Mouse (Mus musculus) stomach, postnatal 0 days (tissue): ENCODE data around the gene Gm9922. TPM values are rescaled to one million over a fixed set of nuclear protein-coding genes. Genes with fewer than 3 reads are reported as not detected.
A peak's percentile ranks its signal among the peaks of the same experiment; 100 is the strongest.

ENCODE experiments used
- ATAC-seq: fragments of 200-750 bp; cut with Nextera tagmentation; 2 replicates; pipeline ENCODE4 v1.8.0; 2017; ENCODE audit not compliant: low FRiP score, low TSS enrichment
- DNase-seq: peaks from one replicate; pipeline ENCODE4 v3.0.0-alpha.2; 2016; ENCODE audit warnings: low spot score
- H3K27ac ChIP-seq: fragments of 300-500 bp; sonication (generic); replicated peaks from 2 replicates; pipeline ENCODE4 v1.5.1; 2014; ENCODE audit warnings: mild to moderate bottlenecking, control low read depth
- H3K27me3 ChIP-seq: fragments of 300-500 bp; sonication (generic); 2 replicates; pipeline ENCODE4 v1.6.1; 2014; ENCODE audit warnings: low read length; ENCODE audit not compliant: control insufficient read depth, insufficient read depth
- H3K36me3 ChIP-seq: fragments of 300-500 bp; sonication (generic); 2 replicates; pipeline ENCODE4 v1.6.1; 2014; ENCODE audit warnings: low read length, mixed read lengths; ENCODE audit not compliant: control insufficient read depth, insufficient read depth
- H3K4me1 ChIP-seq: fragments of 300-500 bp; sonication (generic); replicated peaks from 2 replicates; pipeline ENCODE4 v1.6.1; 2014; ENCODE audit warnings: antibody characterized with exemption; ENCODE audit not compliant: control insufficient read depth, insufficient read depth
- H3K4me2 ChIP-seq: fragments of 300-500 bp; sonication (generic); replicated peaks from 2 replicates; pipeline ENCODE4 v1.6.1; 2014; ENCODE audit warnings: low read depth, mild to moderate bottlenecking, control low read depth, moderate library complexity
- H3K4me3 ChIP-seq: fragments of 300-500 bp; sonication (generic); 2 replicates; pipeline ENCODE4 v1.5.1; 2014; ENCODE audit warnings: low read depth, low read length, control low read depth
- H3K9ac ChIP-seq: fragments of 300-500 bp; sonication (generic); 2 replicates; pipeline ENCODE4 v1.6.1; 2014; ENCODE audit warnings: mild to moderate bottlenecking, low read length, control low read depth, mixed read lengths
- H3K9me3 ChIP-seq: fragments of 300-500 bp; sonication (generic); 2 replicates; pipeline ENCODE4 v1.6.1; 2016; ENCODE audit warnings: low read length; ENCODE audit not compliant: control insufficient read depth
- CTCF ChIP-seq: IDR thresholded peaks from 2 replicates; pipeline ENCODE4 v1.5.1; 2016; ENCODE audit warnings: antibody characterized with exemption, low read depth, mild to moderate bottlenecking, moderate library complexity
- EP300 ChIP-seq: optimal IDR thresholded peaks from 2 replicates; pipeline ENCODE3; 2016; ENCODE audit warnings: antibody characterized with exemption
- WGBS: fragments of 180-500 bp; shearing (Covaris S2); extraction: QIAGEN DNeasy Blood & Tissue Kit; methylation state at CpG from one replicate; pipeline ENCODE4 v1.1.7; 2014; 5-methylcytosine and 5-hydroxymethylcytosine counted together
- polyA plus RNA-seq: library from polyadenylated mRNA; unstranded; fragments of >200 nt; fragmentation: Nextera tagmentation; extraction: Ambion mirVana; gene quantifications from 2 replicates; pipeline ENCODE4 v1.2.1, GENCODE M21; 2015

Gm9922 gene
- polyA plus RNA-seq, 1 experiment from 2014 or later = 2.9 TPM

GRCm38 (mm10) chr14:101748436-101748835 lies 18.8 kb upstream of the Gm9922 start:
- H3K9ac ChIP-seq = no peak overlapping the region

GRCm38 (mm10) chr14:101747811-101748210 lies 18.2 kb upstream of the Gm9922 start:
- WGBS = 95% methylated on average over 11 of the region's 11 CpGs
- Histone ChIP-seq H3K4me2 (no peak overlapping the region), H3K9ac (no peak overlapping the region), H3K9me3 (no peaks in the 10 kb centered on the region), H3K27ac (no peak overlapping the region), H3K36me3 (no peaks in the 10 kb centered on the region), H3K27me3 (no peaks in the 10 kb centered on the region), H3K4me3 (no peak overlapping the region), H3K4me1 (no peaks in the 10 kb centered on the region)
- ATAC-seq (no peak), DNase-seq (no peak)
- TF ChIP-seq EP300 (no peak), CTCF (no peak)

More at GRCm38 (mm10) chr14:101748436-101748835, 18.8 kb upstream of the Gm9922 start:
- no peaks in the 10 kb centered on the region for H3K36me3 ChIP-seq
- H3K27me3 ChIP-seq = no peaks in the 10 kb centered on the region
- 75% methylated on average over 7 of the region's 7 CpGs for WGBS
- H3K4me2 ChIP-seq = no peak overlapping the region
- H3K4me3 ChIP-seq = no peak overlapping the region
- ATAC-seq (no peak), DNase-seq (no peak)
- H3K9me3 ChIP-seq = no peaks in the 10 kb centered on the region
- no peak overlapping the region for H3K27ac ChIP-seq
- no peaks in the 10 kb centered on the region for H3K4me1 ChIP-seq
- TF ChIP-seq EP300 = no peak
- no peak for TF ChIP-seq CTCF

- ATAC-seq (no peak), DNase-seq (no peak)
- no peak overlapping the region for H3K4me3 ChIP-seq
- 67% methylated on average over 3 of the region's 3 CpGs for WGBS
- H3K27me3 ChIP-seq = no peaks in the 10 kb centered on the region
- TF ChIP-seq CTCF (no peak), EP300 (no peak)
- H3K9ac ChIP-seq = no peak overlapping the region
- no peaks in the 10 kb centered on the region for H3K4me1 ChIP-seq
- H3K36me3 ChIP-seq = no peaks in the 10 kb centered on the region
- H3K27ac ChIP-seq = no peak overlapping the region
- no peak overlapping the region for H3K4me2 ChIP-seq
- H3K9me3 ChIP-seq = no peaks in the 10 kb centered on the region
These were observed 17.0 kb upstream of the Gm9922 start for GRCm38 (mm10) chr14:101746635-101747034.

GRCm38 (mm10) chr14:101737501-101737900 lies 7.9 kb upstream of the Gm9922 start:
- Histone ChIP-seq H3K4me1 (no peaks in the 10 kb centered on the region), H3K36me3 (no peaks in the 10 kb centered on the region), H3K9me3 (no peaks in the 10 kb centered on the region), H3K9ac (no peak overlapping the region), H3K4me2 (no peak overlapping the region), H3K27ac (no peak overlapping the region), H3K4me3 (no peak overlapping the region), H3K27me3 (no peaks in the 10 kb centered on the region)
- ATAC-seq (no peak), DNase-seq (no peak)
- 75% methylated on average over 4 of the region's 4 CpGs for WGBS
- TF ChIP-seq CTCF (no peak), EP300 (no peak)

GRCm38 (mm10) chr14:101733542-101734303 lies 4.1 kb upstream of the Gm9922 start:
- H3K9me3 ChIP-seq = no peaks in the 10 kb centered on the region
- ATAC-seq = no peak
- H3K27me3 ChIP-seq = no peaks in the 10 kb centered on the region
- TF ChIP-seq CTCF = no peak
- no peak for TF ChIP-seq EP300
- H3K36me3 ChIP-seq = no peaks in the 10 kb centered on the region
- WGBS = 23% methylated on average over 10 of the region's 10 CpGs
- DNase-seq = no peak
- H3K4me3 ChIP-seq = no peak overlapping the region
- H3K9ac ChIP-seq = no peak overlapping the region
- H3K4me2 ChIP-seq = no peak overlapping the region
- H3K4me1 ChIP-seq = no peaks in the 10 kb centered on the region
- no peak overlapping the region for H3K27ac ChIP-seq

GRCm38 (mm10) chr14:101729972-101730692 lies 518 bp upstream of the Gm9922 start:
- H3K9ac ChIP-seq = peak overlapping the region; percentile 75
- DNase-seq (no peak), ATAC-seq (peak; percentile 51; the same call in 1 of the 2 replicates)
- 4% methylated on average over 28 of the region's 28 CpGs for WGBS
- H3K4me3 ChIP-seq = peak overlapping the region; percentile 66
- TF ChIP-seq EP300 = no peak
- no peak for TF ChIP-seq CTCF
- no peaks in the 10 kb centered on the region for H3K27me3 ChIP-seq
- H3K36me3 ChIP-seq = no peaks in the 10 kb centered on the region
- no peak overlapping the region for H3K27ac ChIP-seq
- H3K9me3 ChIP-seq = no peaks in the 10 kb centered on the region
- no peaks in the 10 kb centered on the region for H3K4me1 ChIP-seq
- H3K4me2 ChIP-seq = peak overlapping the region; percentile 98
